Mouse (Mus musculus) small intestine, adult 2 months (tissue): ENCODE data around the gene Srd5a2.

ENCODE experiments used
- CTCF ChIP-seq: fragments of 200-500 bp; IDR thresholded peaks from 2 replicates; pipeline ENCODE4 v1.5.1; 2012; ENCODE audit warnings: low read depth, mild to moderate bottlenecking, control low read depth, inconsistent platforms, low read length, moderate library complexity, mixed read lengths; ENCODE audit not compliant: insufficient replicate concordance, insufficient read length; ENCODE audit errors: extremely low read depth
- POLR2A ChIP-seq: fragments of 200-500 bp; IDR thresholded peaks from 2 replicates; pipeline ENCODE4 v1.6.1; 2012; ENCODE audit warnings: low read depth, mild to moderate bottlenecking, control low read depth, inconsistent platforms, low read length, moderate library complexity

- TF ChIP-seq CTCF (no peak), POLR2A (no peak)
These were observed 77.2 kb downstream of the Srd5a2 start for GRCm38 (mm10) chr17:73970361-73971027.
